Mouse (Mus musculus) gastrocnemius, postnatal 25 days (tissue): ENCODE measurements around the gene Ccser2. TPM values are rescaled to one million over a fixed set of nuclear protein-coding genes. Genes with fewer than 3 reads are reported as not detected.
A peak's percentile ranks its signal among the peaks of the same experiment; 100 is the strongest.

Source experiments
- DNase-seq: peaks from one replicate; pipeline ENCODE4 v3.0.0; 2022
- total RNA-seq, 2 experiments: library from RNA; stranded (reverse); gene quantifications; 1 replicate in 1 of 2; 2 replicates in 1 of 2; pipeline ENCODE4 v1.2.3; 2021

Gene Ccser2
- total RNA-seq, 2 experiments from 2014 or later = 58.0 to 65.8 TPM

DNA sequence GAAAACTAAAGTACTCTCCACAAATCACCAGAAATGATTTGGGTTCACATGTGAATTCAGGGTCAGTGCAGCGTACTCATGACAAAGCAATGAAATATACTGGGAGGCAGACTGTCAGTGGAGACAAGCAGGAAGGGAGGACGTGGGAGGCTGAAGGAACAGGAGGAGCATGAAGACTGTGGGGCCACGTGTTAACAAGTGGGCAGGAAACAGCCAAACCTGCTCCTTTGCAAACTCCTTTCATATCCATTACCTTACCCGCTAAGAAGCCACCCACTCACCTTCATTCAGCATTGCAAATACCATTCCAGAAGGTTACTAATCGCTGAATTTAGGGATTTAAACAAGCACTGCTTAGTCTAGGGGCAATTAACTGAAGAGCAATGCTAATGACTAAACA, 25.9 kb downstream of the Ccser2 start:
- no peak for DNase-seq

DNA sequence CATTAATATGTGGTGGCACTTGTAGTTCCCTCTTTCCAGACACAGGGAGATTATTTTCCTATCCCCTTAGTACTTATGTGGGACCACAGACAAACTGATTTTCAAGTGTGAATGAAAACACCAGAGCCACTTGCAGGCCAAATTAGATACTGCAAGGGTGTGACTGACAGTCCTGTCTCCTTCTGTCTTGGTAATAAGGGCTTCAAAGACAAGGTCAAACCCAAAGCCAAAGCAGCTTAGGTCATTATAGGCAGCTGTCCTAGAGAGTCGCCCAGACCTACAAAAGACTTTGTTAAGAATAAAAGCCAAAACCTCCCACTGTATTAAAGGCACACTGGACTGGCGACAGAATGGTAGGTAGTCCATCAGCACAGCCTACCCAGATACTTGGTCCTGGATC, 30.6 kb downstream of the Ccser2 start:
- no peak for DNase-seq

GRCm38 (mm10) chr14:36937080-36937878, 31.3 kb downstream of the Ccser2 start:
- no peak for DNase-seq

DNA sequence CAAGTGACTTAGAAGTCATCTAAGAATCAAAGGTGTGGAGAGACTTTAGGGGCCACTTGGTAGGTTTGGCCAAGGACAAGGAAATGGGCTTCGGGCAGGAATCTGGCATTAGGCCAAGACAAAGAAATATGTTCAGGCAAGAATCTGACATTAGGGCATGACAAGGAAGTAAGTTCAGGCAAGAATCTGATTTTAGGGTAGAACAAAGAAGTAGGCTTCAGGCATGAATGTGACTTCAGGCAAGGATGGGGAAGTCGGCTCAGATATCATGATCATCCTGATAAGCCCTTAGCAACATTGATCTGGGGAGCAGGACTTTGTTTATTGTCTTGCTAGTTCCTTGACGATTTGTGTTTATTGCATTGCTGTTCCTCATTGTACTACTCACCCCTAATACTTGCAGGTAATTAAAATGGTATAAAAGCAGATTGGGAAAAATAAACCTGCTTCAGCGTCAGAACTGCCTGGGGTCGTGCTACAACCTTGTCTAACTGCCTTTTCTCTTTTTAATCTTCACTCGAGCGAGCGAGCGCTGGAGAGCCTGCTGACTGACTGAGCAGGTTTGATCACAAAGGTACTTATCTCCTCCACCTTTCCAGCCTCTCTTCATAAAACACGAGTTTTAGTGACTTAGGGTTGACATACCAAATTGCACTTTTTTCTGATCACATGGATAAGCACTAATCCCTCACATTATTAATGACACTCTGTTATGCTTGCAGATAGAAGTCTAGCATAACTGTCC, 35.8 kb downstream of the Ccser2 start:
- DNase-seq = no peak

DNA sequence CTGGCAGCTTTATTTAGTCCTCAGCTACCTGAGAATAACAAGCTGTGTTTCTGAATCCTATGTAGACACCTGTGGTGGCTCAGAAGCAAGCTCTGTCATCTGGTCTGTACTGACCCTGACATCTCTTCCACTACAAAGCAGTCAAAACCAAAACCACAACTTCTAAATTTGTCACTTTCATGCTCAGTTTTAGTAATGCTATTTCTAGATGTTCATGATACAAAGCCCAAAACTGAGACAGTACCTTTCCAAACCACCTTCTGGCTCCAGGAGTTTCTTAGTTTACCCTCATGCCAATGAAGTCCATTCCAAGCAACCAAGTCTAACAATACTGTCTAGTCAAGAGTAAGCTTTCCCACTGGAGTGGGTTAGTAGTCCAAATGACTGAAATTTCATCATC, 36.5 kb downstream of the Ccser2 start:
- no peak for DNase-seq

DNA sequence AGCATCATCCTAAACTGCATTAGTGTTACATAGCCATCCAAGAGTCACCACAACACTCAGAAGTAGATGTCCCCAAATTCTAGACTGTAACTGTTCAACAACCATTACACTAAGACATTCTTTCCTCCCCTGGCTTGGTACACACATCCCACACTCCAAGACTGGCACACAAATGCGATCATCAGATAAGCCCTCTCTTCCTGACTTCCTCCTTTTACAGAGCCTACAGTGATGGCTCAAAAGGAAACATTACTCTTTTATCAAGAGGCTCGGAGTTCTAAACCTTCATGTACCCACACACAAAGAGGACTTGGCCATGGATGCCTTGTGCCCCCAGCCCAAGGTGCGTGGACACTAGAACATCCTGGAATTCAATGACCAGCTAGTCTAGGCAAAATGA, 45.2 kb downstream of the Ccser2 start:
- DNase-seq = no peak

- DNase-seq = no peak
Observed at GRCm38 (mm10) chr14:36921346-36922049, 47.1 kb downstream of the Ccser2 start.

GRCm38 (mm10) chr14:36919886-36920285, 48.7 kb downstream of the Ccser2 start:
- no peak for DNase-seq

DNA sequence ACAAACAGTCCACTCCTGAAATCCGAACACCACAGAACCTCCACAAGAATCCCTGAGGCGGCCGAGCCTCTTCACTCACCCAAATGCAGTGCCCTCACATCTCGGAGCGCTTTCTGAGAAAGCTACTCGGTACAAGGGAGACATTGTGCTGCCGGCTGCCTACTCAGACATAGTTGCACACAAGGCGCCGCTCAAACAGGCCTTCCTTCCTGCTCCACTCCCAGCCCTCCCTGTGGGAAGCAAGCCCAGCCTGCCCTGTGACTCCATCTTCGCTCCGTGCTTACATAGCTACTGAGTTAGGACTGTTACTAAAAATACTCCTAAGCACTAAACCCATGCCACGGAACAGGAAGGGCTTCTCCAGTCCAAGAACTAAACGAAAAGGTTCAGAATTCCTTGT, 49.4 kb downstream of the Ccser2 start:
- DNase-seq = peak; percentile 85

DNA sequence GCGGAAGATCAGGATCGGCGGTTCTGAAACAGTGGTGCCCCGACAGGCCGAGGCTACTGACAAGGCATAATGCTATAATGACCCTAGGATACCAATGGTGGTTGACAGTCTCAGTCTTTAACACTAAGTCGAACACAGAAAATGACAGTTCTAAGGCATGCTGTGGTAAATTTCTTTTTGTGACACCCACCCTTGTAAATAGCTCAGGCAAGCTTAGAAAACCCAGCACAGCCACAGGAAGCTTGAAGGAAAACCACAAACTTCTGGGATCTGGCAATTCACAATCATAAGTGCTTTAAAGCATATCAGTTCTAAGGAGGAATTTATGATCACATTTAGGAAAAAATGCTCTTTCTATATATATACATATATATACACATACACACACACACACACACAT, 53.4 kb downstream of the Ccser2 start:
- DNase-seq = no peak

DNA sequence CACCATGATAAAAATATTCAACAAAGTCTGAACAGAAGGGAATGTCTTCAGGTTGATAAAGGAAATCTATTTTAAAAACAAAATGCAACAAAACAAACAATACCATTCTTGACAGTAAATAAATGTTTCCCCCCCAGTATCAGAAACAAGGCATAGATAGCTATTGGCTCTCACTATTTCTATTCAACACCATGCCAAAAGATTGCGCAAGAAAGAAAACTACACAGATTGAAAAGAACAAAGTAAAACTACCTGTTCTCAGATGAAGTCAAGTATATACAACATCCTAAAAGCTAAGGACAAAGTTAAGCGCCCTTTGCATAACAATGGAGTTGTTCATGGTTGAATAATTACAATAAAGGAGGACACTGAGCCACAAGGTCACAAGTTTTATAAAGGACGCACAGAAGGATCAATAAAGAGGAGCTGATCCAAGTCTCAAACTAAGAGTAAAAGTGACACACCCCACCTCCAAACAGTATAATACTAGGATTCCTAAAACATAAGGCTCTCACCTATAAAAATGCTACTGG, 54.0 kb downstream of the Ccser2 start:
- no peak for DNase-seq

GRCm38 (mm10) chr14:36911738-36912137, 56.8 kb downstream of the Ccser2 start:
- no peak for DNase-seq

DNA sequence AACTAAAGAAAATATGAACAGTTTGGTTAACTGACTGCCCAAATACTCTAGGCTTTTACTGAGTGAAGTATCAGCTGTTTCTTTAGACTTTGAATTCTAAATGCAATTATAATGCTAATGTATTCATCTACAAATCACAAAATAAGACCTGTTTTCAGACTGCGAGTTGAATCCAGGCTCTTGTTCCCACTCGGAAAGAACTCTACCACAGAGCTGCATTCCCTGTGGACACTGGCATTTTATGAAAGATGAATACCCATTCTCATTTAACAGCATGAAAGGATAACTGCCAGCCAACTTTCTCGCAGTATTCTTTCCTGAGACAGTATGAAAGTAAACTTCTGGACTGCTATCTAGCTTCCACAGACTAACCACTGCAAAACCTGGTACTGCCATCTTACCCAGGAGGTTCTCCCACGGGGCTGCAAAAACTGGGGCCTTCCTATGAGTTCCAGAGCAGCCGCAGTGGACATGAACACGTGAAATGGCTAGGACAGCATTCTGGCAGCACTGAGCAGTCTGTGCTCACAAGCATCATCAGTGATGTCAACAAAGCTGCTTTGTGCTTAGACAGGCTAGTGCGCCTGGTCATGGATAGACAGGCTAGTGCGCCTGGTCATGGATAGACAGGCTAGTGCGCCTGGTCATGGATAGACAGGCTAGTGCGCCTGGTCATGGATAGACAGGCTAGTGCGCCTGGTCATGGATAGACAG, 62.6 kb downstream of the Ccser2 start:
- no peak for DNase-seq

DNA sequence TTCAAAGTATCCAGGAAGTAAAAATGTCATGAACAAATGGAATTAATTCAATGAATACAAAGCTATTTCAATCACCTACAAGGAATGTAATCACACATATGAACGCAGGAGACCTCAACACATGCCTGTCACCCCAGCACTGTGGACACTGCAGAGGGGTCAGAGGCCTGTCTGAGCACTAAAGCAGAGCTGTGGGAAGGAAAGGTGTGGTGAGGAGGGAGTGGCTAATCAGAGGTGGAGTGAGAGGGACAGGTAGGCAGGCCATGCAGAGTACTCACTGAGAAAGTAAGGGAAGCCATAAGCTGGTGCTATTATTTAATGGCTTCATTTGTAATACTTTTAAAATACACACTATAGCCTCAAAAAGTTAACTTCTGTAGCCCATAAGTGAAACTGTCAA, 64.4 kb downstream of the Ccser2 start:
- no peak for DNase-seq

DNA sequence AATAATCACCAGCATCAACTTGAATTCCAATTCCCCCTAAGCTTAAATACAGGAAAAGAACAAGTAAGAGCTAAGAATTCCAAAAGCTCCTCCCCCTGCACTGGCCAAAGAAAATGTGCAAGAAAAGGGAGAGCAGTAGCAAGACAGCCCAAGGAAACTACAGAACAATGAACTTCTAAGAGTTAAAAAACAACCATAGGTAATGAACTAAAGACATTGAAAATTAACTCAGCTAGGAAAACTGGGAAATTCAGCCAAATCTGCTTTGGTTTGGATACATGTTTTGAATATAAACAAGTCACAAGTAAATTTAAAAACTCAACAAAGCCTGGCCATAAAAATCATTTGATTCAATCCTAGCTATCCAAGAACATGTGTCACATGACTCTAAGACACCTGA, 67.7 kb downstream of the Ccser2 start:
- no peak for DNase-seq

GRCm38 (mm10) chr14:36894701-36895100, 73.9 kb downstream of the Ccser2 start:
- DNase-seq = no peak

DNA sequence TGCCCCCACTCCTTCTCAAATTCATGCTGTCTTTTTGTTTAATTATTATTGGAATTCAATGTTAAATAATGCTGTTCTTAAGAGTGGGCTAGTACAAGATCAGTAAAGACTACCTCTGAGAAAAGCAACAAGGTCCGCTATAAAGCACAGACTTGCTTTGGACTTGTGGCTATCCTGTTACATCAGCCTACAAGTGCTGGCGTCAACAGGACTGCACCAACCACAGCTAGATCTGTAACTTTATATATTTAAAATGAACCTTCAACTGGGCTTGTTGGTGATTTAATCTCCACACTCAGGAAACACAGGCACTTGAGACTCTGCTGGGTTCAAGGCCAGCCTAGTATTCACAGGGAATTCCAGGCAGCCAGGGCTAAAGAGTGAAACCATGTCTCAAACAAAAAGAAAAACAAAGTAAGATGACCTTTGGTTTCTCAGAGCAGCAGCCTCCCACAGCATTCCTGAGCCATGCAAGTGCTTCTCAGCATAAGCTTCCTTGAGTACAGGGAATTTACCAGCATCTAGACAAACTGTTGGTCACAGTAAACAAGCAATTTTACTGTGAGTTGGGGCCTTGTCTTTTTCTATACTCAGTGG, 75.7 kb downstream of the Ccser2 start:
- no peak for DNase-seq

DNA sequence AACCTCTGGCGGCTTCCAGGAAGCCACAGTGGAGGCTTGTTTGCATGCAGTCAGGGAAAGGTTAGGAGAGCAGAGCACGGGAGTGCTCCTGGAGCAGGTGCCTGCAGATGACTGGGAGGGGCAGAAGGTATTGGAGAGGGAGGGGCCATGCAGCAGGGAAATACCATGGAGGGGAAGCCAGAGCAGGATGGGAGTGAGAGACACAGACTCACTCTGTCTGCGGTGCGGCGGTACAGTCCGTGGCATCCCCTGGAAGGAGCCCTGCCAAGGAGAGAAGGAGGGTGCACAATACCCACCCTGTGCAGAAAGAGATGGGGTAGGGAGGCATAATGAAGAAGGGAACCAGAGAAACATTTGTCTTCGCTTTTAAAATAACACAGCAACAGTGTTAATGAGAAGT, 78.4 kb downstream of the Ccser2 start:
- no peak for DNase-seq

- no peak for DNase-seq
Observed at GRCm38 (mm10) chr14:36885680-36886079, 82.9 kb downstream of the Ccser2 start.

DNA sequence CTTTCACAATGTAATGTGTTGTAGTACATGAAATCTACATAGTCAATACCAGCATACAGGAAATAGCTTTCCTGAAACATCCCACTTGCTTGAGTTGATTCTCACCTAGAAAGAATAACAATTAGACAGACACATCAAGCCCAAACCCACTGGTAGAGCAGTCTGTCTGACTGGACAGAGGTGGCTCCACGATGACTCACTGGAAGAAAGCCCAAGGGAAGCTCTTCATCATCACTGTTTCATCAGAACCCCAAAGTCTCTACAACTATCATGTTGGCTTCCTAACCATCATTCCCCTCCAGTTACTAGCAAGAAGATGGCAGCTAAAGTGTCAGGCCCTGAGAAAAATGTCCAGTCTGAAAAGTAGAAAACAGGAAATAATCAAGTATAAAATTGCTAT, 83.5 kb downstream of the Ccser2 start:
- DNase-seq = no peak

- DNase-seq = no peak
Observed at GRCm38 (mm10) chr14:36883576-36883975, 85.0 kb downstream of the Ccser2 start.

- DNase-seq = no peak
Observed at GRCm38 (mm10) chr14:36870257-36870656, 98.3 kb downstream of the Ccser2 start.
